Mouse (Mus musculus) myocyte (in vitro differentiated cells): ENCODE measurements around the gene Olfr345. TPM values are rescaled to one million over a fixed set of nuclear protein-coding genes. Genes with fewer than 3 reads are reported as not detected.

ENCODE experiments used
- H3K27me3 ChIP-seq: one replicate; pipeline ENCODE4 v1.6.1; 2011; ENCODE audit not compliant: control insufficient read depth, insufficient read depth, insufficient read length
- H3K36me3 ChIP-seq: one replicate; pipeline ENCODE4 v1.6.1; 2011; ENCODE audit not compliant: control insufficient read depth, insufficient read depth
- H3K4me2 ChIP-seq: one replicate; pipeline ENCODE4 v1.6.1; 2011; ENCODE audit warnings: low read depth, control low read depth
- H3K4me3 ChIP-seq: one replicate; pipeline ENCODE4 v1.5.1; 2011; ENCODE audit warnings: mild to moderate bottlenecking, control low read depth, moderate library complexity
- H3K79me2 ChIP-seq: one replicate; pipeline ENCODE4 v1.6.1; 2011; ENCODE audit not compliant: control insufficient read depth, insufficient read depth
- H3ac ChIP-seq: one replicate; pipeline ENCODE4 v1.6.1; 2011; ENCODE audit not compliant: control insufficient read depth, insufficient read length
- CEBPB ChIP-seq: IDR thresholded peaks from 2 replicates; pipeline ENCODE4 v1.6.1; 2011; ENCODE audit warnings: mild to moderate bottlenecking, moderate library complexity; ENCODE audit not compliant: poor library complexity, insufficient read depth, severe bottlenecking
- E2F4 ChIP-seq: IDR thresholded peaks from one replicate; pipeline ENCODE4 v1.6.1; 2011; ENCODE audit warnings: mild to moderate bottlenecking, control low read depth, moderate library complexity; ENCODE audit not compliant: insufficient read depth
- MAX ChIP-seq: IDR thresholded peaks from one replicate; pipeline ENCODE4 v1.6.1; 2011; ENCODE audit warnings: low read depth, mild to moderate bottlenecking, control low read depth
- MYOD1 ChIP-seq, 3 experiments: IDR thresholded peaks; one replicate each; pipeline ENCODE4 v1.6.1; 2011; ENCODE audit warnings: control low read depth in 2 of 3, low read depth in 2 of 3, mild to moderate bottlenecking in 2 of 3, moderate library complexity in 1 of 3; ENCODE audit not compliant: insufficient read length in 2 of 3, control insufficient read depth in 1 of 3
- MYOG ChIP-seq, 3 experiments: IDR thresholded peaks; one replicate each; pipeline ENCODE4 v1.6.1; 2011; ENCODE audit warnings: control low read depth in 2 of 3, low read depth in 2 of 3, mild to moderate bottlenecking in 2 of 3; ENCODE audit not compliant: insufficient read length in 2 of 3, control insufficient read depth in 1 of 3, insufficient read depth in 1 of 3
- POLR2A ChIP-seq: IDR thresholded peaks from one replicate; pipeline ENCODE4 v1.6.1; 2011; ENCODE audit warnings: low read depth, mild to moderate bottlenecking, control low read depth, moderate library complexity; ENCODE audit not compliant: insufficient read length
- POLR2AphosphoS2 ChIP-seq: IDR thresholded peaks from one replicate; pipeline ENCODE4 v1.6.1; 2011; ENCODE audit warnings: low read depth, control low read depth; ENCODE audit not compliant: insufficient read length
- REST ChIP-seq: IDR thresholded peaks from one replicate; pipeline ENCODE4 v1.6.1; 2011; ENCODE audit warnings: mild to moderate bottlenecking, control low read depth, moderate library complexity; ENCODE audit not compliant: insufficient read depth, insufficient read length
- SRF ChIP-seq: IDR thresholded peaks from one replicate; pipeline ENCODE4 v1.6.1; 2011; ENCODE audit warnings: low read depth; ENCODE audit not compliant: control insufficient read depth, insufficient read length
- TCF12 ChIP-seq: IDR thresholded peaks from one replicate; pipeline ENCODE4 v1.6.1; 2011; ENCODE audit warnings: mild to moderate bottlenecking, control low read depth; ENCODE audit not compliant: poor library complexity, insufficient read depth, severe bottlenecking
- TCF3 ChIP-seq: IDR thresholded peaks from one replicate; pipeline ENCODE4 v1.6.1; 2011; ENCODE audit warnings: low read depth, control low read depth; ENCODE audit not compliant: insufficient read length
- USF1 ChIP-seq: IDR thresholded peaks from one replicate; pipeline ENCODE4 v1.6.1; 2011; ENCODE audit warnings: low read depth, mild to moderate bottlenecking, control low read depth, moderate library complexity
- polyA plus RNA-seq: library from polyadenylated mRNA; unstranded; fragments of >200 nt; fragmentation: generic; extraction: Trizol; gene quantifications from one replicate; pipeline ENCODE4 v1.2.1, GENCODE M21; 2012; ENCODE audit warnings: missing spikeins

The Olfr345 gene
- polyA plus RNA-seq: not detected

DNA sequence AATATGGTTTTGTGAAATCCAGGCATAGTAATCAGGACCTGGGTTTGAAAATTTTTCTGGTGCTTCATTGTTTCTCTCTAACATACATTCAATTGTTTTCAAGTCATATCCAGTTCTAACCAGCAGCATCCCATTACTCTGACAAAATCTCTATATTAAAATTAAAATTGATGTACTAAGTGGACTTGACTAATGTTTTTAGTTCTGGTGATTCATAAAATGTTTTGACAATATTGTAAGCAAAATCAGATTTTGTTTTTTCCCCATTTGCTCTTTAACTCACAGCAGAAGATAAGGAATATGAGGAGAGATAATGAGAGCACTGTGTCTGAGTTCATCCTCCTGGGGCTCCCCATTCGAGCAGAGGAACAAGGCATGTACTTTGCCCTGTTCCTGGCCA is at the start of gene Olfr345:
Gene Olfr345 (plus strand): TSS at position 301 of the 400 bp plus-strand sequence.
- Histone ChIP-seq H3K79me2 (no peaks in the 10 kb centered on the region), H3K4me2 (no peak within 1 kb of the TSS), H3ac (no peak within 1 kb of the TSS), H3K36me3 (no peaks in the 10 kb centered on the region), H3K27me3 (no peaks in the 10 kb centered on the region), H3K4me3 (no peak within 1 kb of the TSS)
- no peak for TF ChIP-seq SRF
- no peak for TF ChIP-seq TCF3
- TF ChIP-seq POLR2A: no peak
- no peak for TF ChIP-seq REST
- TF ChIP-seq E2F4: no peak
- TF ChIP-seq USF1: no peak
- no peak for TF ChIP-seq MYOD1 (IDR thresholded peaks at IDR 0.05; ENCODE audit: control insufficient read depth in 1 of 3, insufficient read length in 2 of 3, low read depth in 2 of 3)
- TF ChIP-seq MAX: no peak
- TF ChIP-seq MYOG (IDR thresholded peaks at IDR 0.05; ENCODE audit: control insufficient read depth in 1 of 3, insufficient read depth in 1 of 3, insufficient read length in 2 of 3, low read depth in 2 of 3): no peak
- no peak for TF ChIP-seq CEBPB
- TF ChIP-seq POLR2AphosphoS2: no peak
- no peak for TF ChIP-seq TCF12

DNA sequence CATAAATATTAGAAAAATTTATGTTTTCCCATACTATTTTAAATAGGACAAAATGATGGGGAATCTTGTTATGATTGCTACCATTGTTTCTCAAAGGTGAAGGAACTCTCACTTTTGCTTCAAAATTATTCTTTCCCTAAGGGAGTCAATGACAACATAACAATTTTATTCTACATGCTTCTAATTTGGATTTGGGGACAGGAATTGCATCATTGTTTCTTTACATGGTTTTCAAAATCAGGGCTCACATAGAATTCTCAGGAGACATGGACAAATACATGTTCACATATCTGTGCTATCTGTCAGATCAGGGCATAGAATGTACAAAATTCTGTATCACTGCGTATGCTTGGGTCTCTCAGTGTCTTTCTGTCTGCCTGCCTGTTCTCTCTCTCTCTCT is 45.6 kb downstream of the Olfr345 start, which contains the start of gene Olfr346:
Gene Olfr346 (plus strand): TSS at position 301 of the 400 bp plus-strand sequence.
- no peak for TF ChIP-seq TCF12
- TF ChIP-seq POLR2A: no peak
- no peak for TF ChIP-seq USF1
- no peak for TF ChIP-seq POLR2AphosphoS2
- TF ChIP-seq CEBPB: no peak
- no peak for TF ChIP-seq REST
- TF ChIP-seq MYOD1 (IDR thresholded peaks at IDR 0.05; ENCODE audit: control insufficient read depth in 1 of 3, insufficient read length in 2 of 3, low read depth in 2 of 3): no peak
- H3K27me3 ChIP-seq: no peaks in the 10 kb centered on the region
- no peak within 1 kb of the TSS for H3K4me2 ChIP-seq
- no peak within 1 kb of the TSS for H3ac ChIP-seq
- H3K4me3 ChIP-seq: no peak within 1 kb of the TSS
- no peaks in the 10 kb centered on the region for H3K36me3 ChIP-seq
- no peaks in the 10 kb centered on the region for H3K79me2 ChIP-seq

Other genes starting within 250 kb of the Olfr345 start
- not detected for gene Olfr339, start 221.1 kb upstream of the Olfr345 start, polyA plus RNA-seq
- gene Olfr340, start 187.5 kb upstream of the Olfr345 start, polyA plus RNA-seq: not detected
- not detected for gene Olfr341, start 157.6 kb upstream of the Olfr345 start, polyA plus RNA-seq
- gene Olfr342, start 115.0 kb upstream of the Olfr345 start, polyA plus RNA-seq: not detected
- not detected for gene Olfr344, start 73.4 kb upstream of the Olfr345 start, polyA plus RNA-seq
- not detected for gene Olfr346, start 45.7 kb downstream of the Olfr345 start, polyA plus RNA-seq
- not detected for gene Olfr347, start 91.9 kb downstream of the Olfr345 start, polyA plus RNA-seq
- not detected for gene Olfr348, start 144.2 kb downstream of the Olfr345 start, polyA plus RNA-seq
- gene Olfr50, start 150.5 kb downstream of the Olfr345 start, polyA plus RNA-seq: not detected
- not detected for gene Olfr3, start 177.0 kb downstream of the Olfr345 start, polyA plus RNA-seq
- not detected for gene Olfr350, start 206.3 kb downstream of the Olfr345 start, polyA plus RNA-seq
- not detected for gene Olfr351, start 222.6 kb downstream of the Olfr345 start, polyA plus RNA-seq
- not detected for gene Olfr352, start 228.4 kb downstream of the Olfr345 start, polyA plus RNA-seq